Mouse (Mus musculus): ENCODE results near the gene Vmn1r79. TPM values are rescaled to one million over a fixed set of nuclear protein-coding genes. Genes with fewer than 3 reads are reported as not detected.
"Not testable (repeated sequence)": the region's sequence is repeated elsewhere in the genome, so short reads cannot be mapped to it uniquely, and the experiment has no call there.

The Vmn1r79 gene
- total RNA-seq (2015) (not detected in 2 replicates), total RNA-seq (2017) (not detected in 2 replicates)

DNA sequence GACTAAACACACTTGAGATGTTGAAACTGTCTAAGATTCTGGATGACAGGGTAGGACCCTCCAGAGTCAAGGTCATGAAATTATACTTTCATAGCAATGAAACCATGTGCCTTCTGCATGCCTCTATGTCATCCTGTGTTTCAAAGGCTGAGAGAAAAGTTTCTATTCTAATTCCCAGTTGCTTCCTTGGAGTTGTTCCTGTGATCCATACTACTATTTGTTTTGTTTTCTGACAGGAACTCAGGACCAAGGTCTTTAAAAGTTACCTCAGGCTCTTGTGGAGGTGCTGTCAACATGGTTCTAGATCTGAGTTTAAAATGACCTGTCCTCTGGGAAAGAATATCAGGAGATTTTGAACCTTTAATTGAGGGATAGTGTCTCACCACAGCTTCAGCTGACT lies at the start of gene Vmn1r79:
TSS of gene Vmn1r79 (plus strand) at position 301 of the 400 bp plus-strand sequence.
- ATAC-seq (replicated peaks; ENCODE audit: poor library complexity), result not testable (repeated sequence)

DNA sequence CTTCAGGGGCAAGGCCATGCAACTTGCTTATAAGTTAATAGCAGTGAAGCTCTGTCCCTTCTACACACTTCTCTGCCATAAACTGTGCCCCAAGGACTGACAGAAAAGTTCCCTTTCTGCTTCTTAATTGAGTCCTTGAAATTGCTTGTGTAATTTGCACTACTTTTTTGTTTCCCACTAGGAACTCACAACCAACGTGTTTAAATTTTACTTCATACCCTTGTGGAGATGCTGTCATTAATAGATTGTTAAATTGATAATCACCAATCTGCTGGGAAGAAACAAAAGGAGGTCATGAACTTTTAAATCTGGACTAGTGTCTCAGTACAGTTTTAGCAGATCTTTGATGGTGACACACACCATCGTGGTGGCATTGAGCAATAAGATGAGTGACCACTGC lies 21.1 kb upstream of the Vmn1r79 start, which contains the start of gene Vmn1r78:
TSS of gene Vmn1r78 (plus strand) at position 301 of the 400 bp plus-strand sequence.
- no peak for ATAC-seq (replicated peaks; ENCODE audit: poor library complexity)

DNA sequence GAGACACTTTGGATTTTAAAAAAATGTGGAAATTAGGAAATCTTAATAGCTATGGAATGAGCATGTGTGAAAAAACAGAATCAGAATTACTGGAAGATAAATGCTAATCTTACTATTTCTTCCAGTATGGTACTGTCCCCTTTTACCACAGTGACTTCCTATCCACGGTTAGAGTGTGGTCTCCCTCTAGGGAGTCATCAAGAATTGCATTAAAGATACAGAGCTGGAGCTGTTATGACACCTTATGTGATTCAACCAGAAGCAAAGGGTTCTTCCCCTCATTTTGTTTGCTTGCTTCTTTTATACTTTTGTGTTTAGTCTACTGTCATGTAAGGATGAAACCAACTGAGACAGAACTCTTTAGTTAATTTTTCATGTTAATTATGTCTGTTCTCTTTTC lies 14.6 kb upstream of the Vmn1r79 start:
- not testable (repeated sequence) for ATAC-seq (replicated peaks; ENCODE audit: poor library complexity)

- ATAC-seq (replicated peaks; ENCODE audit: poor library complexity), result not testable (repeated sequence)
Observed at GRCm38 (mm10) chr7:12172926-12173325, 1.8 kb downstream of the Vmn1r79 start.

DNA sequence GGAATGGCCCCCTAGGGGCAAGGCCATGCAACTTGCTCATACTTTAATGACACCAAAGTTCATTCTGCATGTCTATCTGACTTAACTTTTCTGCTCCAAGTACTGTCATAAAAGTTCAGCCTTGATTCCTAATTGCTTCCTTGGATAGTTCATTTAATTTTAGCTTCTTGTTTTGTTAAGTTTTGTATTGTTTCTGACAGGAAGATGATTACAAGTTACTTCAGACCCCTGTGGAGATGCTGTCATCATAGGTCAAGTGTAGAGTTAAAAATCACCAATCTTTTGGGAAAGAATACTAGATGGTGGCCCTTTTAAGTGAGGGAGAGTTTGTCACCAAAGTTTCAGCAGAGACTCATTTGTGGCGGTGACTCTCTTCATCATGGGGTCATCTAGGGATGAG lies 17.9 kb downstream of the Vmn1r79 start, which contains the start of gene Vmn1r80:
TSS of gene Vmn1r80 (plus strand) at position 301 of the 400 bp plus-strand sequence.
- no peak for ATAC-seq (replicated peaks; ENCODE audit: poor library complexity)

- ATAC-seq (replicated peaks; ENCODE audit: poor library complexity), result no peak
Observed at GRCm38 (mm10) chr7:12204141-12204540, 33.1 kb downstream of the Vmn1r79 start.

Other genes with a start within 250 kb of the Vmn1r79 start
- gene Vmn1r76, start 233.1 kb upstream of the Vmn1r79 start, total RNA-seq (2015), result not detected in 2 replicates
- not detected in 2 replicates for gene Vmn1r76, start 233.1 kb upstream of the Vmn1r79 start, total RNA-seq (2017)
- gene Vmn1r77, start 134.5 kb upstream of the Vmn1r79 start, total RNA-seq (2015), result not detected in 2 replicates
- not detected in 2 replicates for gene Vmn1r77, start 134.5 kb upstream of the Vmn1r79 start, total RNA-seq (2017)
- not detected in 2 replicates for gene Vmn1r78, start 21.0 kb upstream of the Vmn1r79 start, total RNA-seq (2015)
- gene Vmn1r78, start 21.0 kb upstream of the Vmn1r79 start, total RNA-seq (2017), result not detected in 2 replicates
- gene Vmn1r80, start 18.0 kb downstream of the Vmn1r79 start, total RNA-seq (2015), result not detected in 2 replicates
- not detected in 2 replicates for gene Vmn1r80, start 18.0 kb downstream of the Vmn1r79 start, total RNA-seq (2017)
- 0.02 TPM in 1 of 2 replicates, not detected in the other for gene Vmn1r81, start 97.0 kb downstream of the Vmn1r79 start, total RNA-seq (2015)
- not detected in 2 replicates for gene Vmn1r81, start 97.0 kb downstream of the Vmn1r79 start, total RNA-seq (2017)
- not detected in 2 replicates for gene Vmn1r82, start 129.2 kb downstream of the Vmn1r79 start, total RNA-seq (2015)
- gene Vmn1r82, start 129.2 kb downstream of the Vmn1r79 start, total RNA-seq (2017), result not detected in 2 replicates
- not detected in 2 replicates for gene Vmn1r83, start 158.2 kb downstream of the Vmn1r79 start, total RNA-seq (2015)
- gene Vmn1r83, start 158.2 kb downstream of the Vmn1r79 start, total RNA-seq (2017), result not detected in 2 replicates
- not detected in 2 replicates for gene Vmn1r84, start 198.0 kb downstream of the Vmn1r79 start, total RNA-seq (2015)
- gene Vmn1r84, start 198.0 kb downstream of the Vmn1r79 start, total RNA-seq (2017), result not detected in 2 replicates

All from megakaryocyte progenitor cell, adult 5-6 weeks (primary cell).